Mouse (Mus musculus) gastrocnemius, postnatal 36 days (tissue): ENCODE results near the gene Snx32. TPM values are rescaled to one million over a fixed set of nuclear protein-coding genes. Genes with fewer than 3 reads are reported as not detected.

Experiments
- total RNA-seq, 2 experiments: library from RNA; stranded (reverse); gene quantifications; 2 replicates each; pipeline ENCODE4 v1.2.3; 2021

Snx32 gene
- total RNA-seq, 2 experiments from 2014 or later, result 5.2 to 7.8 TPM

Other genes starting within 250 kb of the Snx32 start
- 1 to 10 TPM; 5.0 to 6.3 TPM for gene Pacs1, start 237.4 kb downstream of the Snx32 start, total RNA-seq
- 10 to 100 TPM; 63.4 to 65.9 TPM for gene Sf3b2, start 215.1 kb downstream of the Snx32 start, total RNA-seq
- under 1 TPM in 1 of 2 experiments, not detected in 1; 0.10 TPM for gene Gal3st3, start 212.2 kb downstream of the Snx32 start, total RNA-seq
- not detected for gene Catsper1, start 174.8 kb downstream of the Snx32 start, total RNA-seq
- 10 to 100 TPM; 26.7 to 28.3 TPM for gene Cst6, start 161.0 kb downstream of the Snx32 start, total RNA-seq
- gene Eif1ad, start 143.8 kb downstream of the Snx32 start, total RNA-seq, result 10 to 100 TPM; 12.6 to 13.6 TPM
- 100 to 1,000 TPM; 116 to 124 TPM for gene Banf1, start 143.4 kb downstream of the Snx32 start, total RNA-seq
- gene Sart1, start 121.8 kb downstream of the Snx32 start, total RNA-seq, result 10 to 100 TPM; 34.3 to 38.0 TPM
- gene Tsga10ip, start 108.0 kb downstream of the Snx32 start, total RNA-seq, result under 1 TPM; 0.52 to 0.64 TPM
- gene Drap1, start 85.6 kb downstream of the Snx32 start, total RNA-seq, result 100 to 1,000 TPM; 531 to 582 TPM
- 10 to 100 TPM; 32.7 to 33.6 TPM for gene AI837181, start 85.4 kb downstream of the Snx32 start, total RNA-seq
- not detected for gene Fosl1, start 63.0 kb downstream of the Snx32 start, total RNA-seq
- gene Ccdc85b, start 52.6 kb downstream of the Snx32 start, total RNA-seq, result 1 to 10 TPM; 4.7 to 6.0 TPM
- gene Fibp, start 49.9 kb downstream of the Snx32 start, total RNA-seq, result 10 to 100 TPM; 35.2 to 41.5 TPM
- not detected for gene Ctsw, start 42.0 kb downstream of the Snx32 start, total RNA-seq
- 1 to 10 TPM; 5.3 to 6.3 TPM for gene Efemp2, start 36.6 kb downstream of the Snx32 start, total RNA-seq
- gene Mus81, start 22.1 kb downstream of the Snx32 start, total RNA-seq, result 10 to 100 TPM; 16.1 to 19.8 TPM
- 10 to 100 TPM; 67.8 to 72.7 TPM for gene Cfl1, start 20.1 kb downstream of the Snx32 start, total RNA-seq
- under 1 TPM; 0.33 to 0.59 TPM for gene 1700020D05Rik, start 6.8 kb downstream of the Snx32 start, total RNA-seq
- gene Ovol1, start 50.1 kb upstream of the Snx32 start, total RNA-seq, result not detected
- gene Ap5b1, start 57.5 kb upstream of the Snx32 start, total RNA-seq, result 1 to 10 TPM; 1.9 to 2.0 TPM
- 10 to 100 TPM; 35.8 to 38.6 TPM for gene Rnaseh2c, start 91.3 kb upstream of the Snx32 start, total RNA-seq
- 10 to 100 TPM; 23.3 to 25.4 TPM for gene Kat5, start 99.7 kb upstream of the Snx32 start, total RNA-seq
- 10 to 100 TPM; 12.4 to 14.9 TPM for gene Rela, start 126.9 kb upstream of the Snx32 start, total RNA-seq
- 1 to 10 TPM; 6.9 to 9.5 TPM for gene Sipa1, start 153.2 kb upstream of the Snx32 start, total RNA-seq
- 10 to 100 TPM; 10.8 to 11.3 TPM for gene Map3k11, start 178.2 kb upstream of the Snx32 start, total RNA-seq
- gene Pcnx3, start 178.4 kb upstream of the Snx32 start, total RNA-seq, result 10 to 100 TPM; 12.2 to 15.2 TPM
- not detected for gene Kcnk7, start 193.8 kb upstream of the Snx32 start, total RNA-seq
- 100 to 1,000 TPM; 235 to 261 TPM for gene Ehbp1l1, start 215.8 kb upstream of the Snx32 start, total RNA-seq
- gene Fam89b, start 219.1 kb upstream of the Snx32 start, total RNA-seq, result 10 to 100 TPM; 19.7 to 22.8 TPM
- 10 to 100 TPM; 43.4 to 44.2 TPM for gene Ltbp3, start 230.4 kb upstream of the Snx32 start, total RNA-seq